Mouse (Mus musculus): ENCODE results near the gene Lmntd1. TPM values are rescaled to one million over a fixed set of nuclear protein-coding genes. Genes with fewer than 3 reads are reported as not detected.

Gene Lmntd1
- polyA plus RNA-seq, 1 experiment, result not detected

- H3K36me3 ChIP-seq (ENCODE audit: control insufficient read depth, insufficient read depth, low read length), result no peaks in the 10 kb centered on the region
- no peak overlapping the region for H3K27ac ChIP-seq (ENCODE audit: insufficient read depth, low read depth, low read length)
- peaks cover 7% of the 10 kb centered on the region; the same call in 1 of the 2 replicates for H3K4me1 ChIP-seq (ENCODE audit: control insufficient read depth, insufficient read depth, insufficient read length, low read length)
- no peak for TF ChIP-seq CTCF (IDR thresholded peaks at IDR 0.05; ENCODE audit: extremely low read depth, insufficient read length, insufficient replicate concordance, low read depth, low read length)
- no peak for TF ChIP-seq POLR2A (IDR thresholded peaks at IDR 0.05; ENCODE audit: low read depth, low read length)
- 56% methylated on average over 11 of the region's 11 CpGs for WGBS
- no peaks in the 10 kb centered on the region for H3K27me3 ChIP-seq (ENCODE audit: control insufficient read depth, insufficient read depth, low read length)
- H3K4me3 ChIP-seq (ENCODE audit: low read depth, low read length), result no peak overlapping the region
Observed at GRCm38 (mm10) chr6:145432711-145433708, 181.1 kb downstream of the Lmntd1 start.

- WGBS, result 79% methylated on average over 14 of the region's 14 CpGs
- H3K36me3 ChIP-seq (ENCODE audit: control insufficient read depth, insufficient read depth, low read length), result no peaks in the 10 kb centered on the region
- no peak overlapping the region for H3K4me3 ChIP-seq (ENCODE audit: low read depth, low read length)
- H3K4me1 ChIP-seq (ENCODE audit: control insufficient read depth, insufficient read depth, insufficient read length, low read length), result peaks cover 7% of the 10 kb centered on the region; the same call in 1 of the 2 replicates
- no peaks in the 10 kb centered on the region for H3K27me3 ChIP-seq (ENCODE audit: control insufficient read depth, insufficient read depth, low read length)
- H3K27ac ChIP-seq (ENCODE audit: insufficient read depth, low read depth, low read length), result no peak overlapping the region
- TF ChIP-seq POLR2A (IDR thresholded peaks at IDR 0.05; ENCODE audit: low read depth, low read length) (no peak), CTCF (IDR thresholded peaks at IDR 0.05; ENCODE audit: extremely low read depth, insufficient read length, insufficient replicate concordance, low read depth, low read length) (no peak)
Observed at GRCm38 (mm10) chr6:145431747-145432146, 182.4 kb downstream of the Lmntd1 start.

GRCm38 (mm10) chr6:145427411-145427810 is 186.7 kb downstream of the Lmntd1 start:
- Histone ChIP-seq H3K4me3 (ENCODE audit: low read depth, low read length) (no peak overlapping the region), H3K27ac (ENCODE audit: insufficient read depth, low read depth, low read length) (no peak overlapping the region), H3K27me3 (ENCODE audit: control insufficient read depth, insufficient read depth, low read length) (no peaks in the 10 kb centered on the region), H3K36me3 (ENCODE audit: control insufficient read depth, insufficient read depth, low read length) (no peaks in the 10 kb centered on the region), H3K4me1 (ENCODE audit: control insufficient read depth, insufficient read depth, insufficient read length, low read length) (no peaks in the 10 kb centered on the region)
- TF ChIP-seq CTCF (IDR thresholded peaks at IDR 0.05; ENCODE audit: extremely low read depth, insufficient read length, insufficient replicate concordance, low read depth, low read length) (no peak), POLR2A (IDR thresholded peaks at IDR 0.05; ENCODE audit: low read depth, low read length) (no peak)
- WGBS, result 78% methylated on average over 15 of the region's 15 CpGs

- H3K4me1 ChIP-seq (ENCODE audit: control insufficient read depth, insufficient read depth, insufficient read length, low read length), result no peaks in the 10 kb centered on the region
- no peak for TF ChIP-seq POLR2A (IDR thresholded peaks at IDR 0.05; ENCODE audit: low read depth, low read length)
- TF ChIP-seq CTCF (IDR thresholded peaks at IDR 0.05; ENCODE audit: extremely low read depth, insufficient read length, insufficient replicate concordance, low read depth, low read length), result no peak
- WGBS, result 55% methylated on average over 10 of the region's 10 CpGs
Observed at GRCm38 (mm10) chr6:145426501-145426900, 187.6 kb downstream of the Lmntd1 start.

DNA sequence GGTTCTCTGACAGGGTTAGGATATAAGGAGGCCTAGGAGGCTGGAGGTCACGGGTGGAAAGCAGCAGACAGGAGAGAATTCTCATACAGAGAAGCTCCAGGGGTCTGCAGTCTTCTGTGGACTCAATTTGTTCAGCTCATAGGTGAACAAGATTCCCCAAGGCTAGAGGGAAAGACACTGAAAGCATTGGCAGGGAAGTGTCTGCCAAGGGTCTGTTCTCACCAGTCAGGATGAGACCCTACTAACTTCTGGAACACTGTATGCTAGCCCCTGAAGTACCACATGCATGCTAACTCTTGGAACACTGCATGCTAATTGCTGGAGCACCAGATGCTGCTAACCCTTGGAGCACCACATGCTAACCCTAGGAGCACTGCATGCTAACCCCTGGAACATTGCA is 190.0 kb downstream of the Lmntd1 start:
- TF ChIP-seq CTCF (IDR thresholded peaks at IDR 0.05; ENCODE audit: extremely low read depth, insufficient read length, insufficient replicate concordance, low read depth, low read length), result no peak
- no peak for TF ChIP-seq POLR2A (IDR thresholded peaks at IDR 0.05; ENCODE audit: low read depth, low read length)
- H3K4me3 ChIP-seq (ENCODE audit: low read depth, low read length), result no peak overlapping the region
- H3K27ac ChIP-seq (ENCODE audit: insufficient read depth, low read depth, low read length), result no peak overlapping the region
- no peaks in the 10 kb centered on the region for H3K36me3 ChIP-seq (ENCODE audit: control insufficient read depth, insufficient read depth, low read length)
- H3K4me1 ChIP-seq (ENCODE audit: control insufficient read depth, insufficient read depth, insufficient read length, low read length), result no peaks in the 10 kb centered on the region
- no peaks in the 10 kb centered on the region for H3K27me3 ChIP-seq (ENCODE audit: control insufficient read depth, insufficient read depth, low read length)
- WGBS, result 47% methylated on average over 1 of the region's 1 CpGs

More at GRCm38 (mm10) chr6:145426501-145426900, 187.6 kb downstream of the Lmntd1 start:
- Histone ChIP-seq H3K4me3 (ENCODE audit: low read depth, low read length) (no peak overlapping the region), H3K27ac (ENCODE audit: insufficient read depth, low read depth, low read length) (no peak overlapping the region), H3K36me3 (ENCODE audit: control insufficient read depth, insufficient read depth, low read length) (no peaks in the 10 kb centered on the region), H3K27me3 (ENCODE audit: control insufficient read depth, insufficient read depth, low read length) (no peaks in the 10 kb centered on the region)

DNA sequence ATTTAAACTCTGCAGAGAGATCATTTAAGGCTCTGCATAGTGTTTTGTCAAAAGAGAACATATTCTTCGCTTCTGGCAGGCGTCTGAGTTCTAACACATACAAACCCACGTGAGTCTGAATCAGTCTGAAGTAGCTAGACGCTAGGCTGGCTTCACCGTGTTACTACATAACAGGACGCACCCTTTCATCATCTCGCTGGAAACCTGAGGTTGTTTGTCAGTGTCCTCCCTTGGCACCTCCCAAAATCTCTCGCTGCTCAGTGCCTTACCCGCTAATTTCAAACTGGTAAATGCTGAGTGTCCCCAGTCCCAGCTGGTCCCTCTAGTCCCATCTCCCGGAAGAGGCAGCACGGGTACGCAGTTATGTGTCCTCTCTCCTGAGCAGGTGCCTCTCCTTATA is 190.6 kb downstream of the Lmntd1 start:
- H3K27me3 ChIP-seq (ENCODE audit: control insufficient read depth, insufficient read depth, low read length), result no peaks in the 10 kb centered on the region
- H3K4me1 ChIP-seq (ENCODE audit: control insufficient read depth, insufficient read depth, insufficient read length, low read length), result no peaks in the 10 kb centered on the region
- no peak overlapping the region for H3K4me3 ChIP-seq (ENCODE audit: low read depth, low read length)
- WGBS, result 80% methylated on average over 12 of the region's 12 CpGs
- TF ChIP-seq POLR2A (IDR thresholded peaks at IDR 0.05; ENCODE audit: low read depth, low read length) (no peak), CTCF (IDR thresholded peaks at IDR 0.05; ENCODE audit: extremely low read depth, insufficient read length, insufficient replicate concordance, low read depth, low read length) (no peak)
- no peaks in the 10 kb centered on the region for H3K36me3 ChIP-seq (ENCODE audit: control insufficient read depth, insufficient read depth, low read length)
- no peak overlapping the region for H3K27ac ChIP-seq (ENCODE audit: insufficient read depth, low read depth, low read length)

DNA sequence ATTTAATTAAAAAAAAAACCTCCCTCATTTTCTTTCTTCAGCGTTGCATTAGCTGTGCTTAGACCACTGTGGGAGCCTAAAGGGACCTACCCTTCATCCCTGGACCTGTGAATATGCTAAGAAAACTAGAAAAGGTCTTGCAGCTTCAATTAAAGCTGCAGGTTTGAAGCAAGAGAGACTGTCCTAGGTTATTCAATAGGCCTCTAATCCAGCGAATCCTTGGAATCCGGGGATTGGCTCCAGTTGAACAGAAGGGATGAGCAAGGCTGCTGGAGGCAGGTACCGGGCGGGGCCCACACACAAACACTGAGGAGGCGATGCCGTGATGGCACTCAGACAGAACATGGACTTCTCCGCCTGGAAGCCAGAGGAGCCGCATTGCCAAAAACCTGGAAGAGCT is 192.5 kb downstream of the Lmntd1 start:
- no peak overlapping the region for H3K4me3 ChIP-seq (ENCODE audit: low read depth, low read length)
- no peaks in the 10 kb centered on the region for H3K36me3 ChIP-seq (ENCODE audit: control insufficient read depth, insufficient read depth, low read length)
- no peaks in the 10 kb centered on the region for H3K4me1 ChIP-seq (ENCODE audit: control insufficient read depth, insufficient read depth, insufficient read length, low read length)
- no peak overlapping the region for H3K27ac ChIP-seq (ENCODE audit: insufficient read depth, low read depth, low read length)
- H3K27me3 ChIP-seq (ENCODE audit: control insufficient read depth, insufficient read depth, low read length), result no peaks in the 10 kb centered on the region
- 83% methylated on average over 9 of the region's 9 CpGs for WGBS
- TF ChIP-seq POLR2A (IDR thresholded peaks at IDR 0.05; ENCODE audit: low read depth, low read length), result no peak
- TF ChIP-seq CTCF (IDR thresholded peaks at IDR 0.05; ENCODE audit: extremely low read depth, insufficient read length, insufficient replicate concordance, low read depth, low read length), result no peak

Data from small intestine, adult 2 months (tissue).